Mouse (Mus musculus): Measurements from ENCODE around the gene Sertad3. TPM values are rescaled to one million over a fixed set of nuclear protein-coding genes. Genes with fewer than 3 reads are reported as not detected.

The Sertad3 gene
- total RNA-seq, 2 experiments from 2014 or later = 3.7 to 4.4 TPM

Other genes starting within 250 kb of the Sertad3 start
- 1 to 10 TPM; 7.3 to 8.0 TPM for gene Itpkc, start 245.1 kb upstream of the Sertad3 start, total RNA-seq (2021)
- 10 to 100 TPM; 27.1 to 30.9 TPM for gene Coq8b, start 240.7 kb upstream of the Sertad3 start, total RNA-seq (2021)
- gene Numbl, start 215.3 kb upstream of the Sertad3 start, total RNA-seq (2021) = 100 to 1,000 TPM; 144 to 148 TPM
- 10 to 100 TPM; 55.0 to 55.3 TPM for gene Ltbp4, start 136.1 kb upstream of the Sertad3 start, total RNA-seq (2021)
- 10 to 100 TPM; 24.7 to 26.2 TPM for gene Shkbp1, start 117.7 kb upstream of the Sertad3 start, total RNA-seq (2021)
- not detected for gene Gm20479, start 116.3 kb upstream of the Sertad3 start, total RNA-seq (2021)
- 100 to 1,000 TPM; 108 to 123 TPM for gene Sptbn4, start 26.1 kb upstream of the Sertad3 start, total RNA-seq (2021)
- gene Blvrb, start 25.8 kb upstream of the Sertad3 start, total RNA-seq (2021) = 10 to 100 TPM; 15.6 to 15.8 TPM
- 1 to 10 TPM; 6.1 to 6.9 TPM for gene Sertad1, start 13.1 kb downstream of the Sertad3 start, total RNA-seq (2021)
- gene Prx, start 25.6 kb downstream of the Sertad3 start, total RNA-seq (2021) = under 1 TPM; 0.65 to 0.98 TPM
- under 1 TPM in 1 of 2 experiments, not detected in 1; 0.35 TPM for gene Hipk4, start 49.5 kb downstream of the Sertad3 start, total RNA-seq (2021)
- gene Pld3, start 79.5 kb downstream of the Sertad3 start, total RNA-seq (2021) = 100 to 1,000 TPM; 585 to 592 TPM
- 10 to 100 TPM; 20.8 to 21.4 TPM for gene 2310022A10Rik, start 79.5 kb downstream of the Sertad3 start, total RNA-seq (2021)
- gene Akt2, start 117.8 kb downstream of the Sertad3 start, total RNA-seq (2021) = 100 to 1,000 TPM in 1 of 2 experiments, 10 to 100 TPM in 1; 93.7 to 103 TPM
- 10 to 100 TPM; 81.8 to 84.7 TPM for gene Ttc9b, start 180.1 kb downstream of the Sertad3 start, total RNA-seq (2021)
- 100 to 1,000 TPM; 197 TPM for gene Map3k10, start 200.8 kb downstream of the Sertad3 start, total RNA-seq (2021)
- 10 to 100 TPM in 1 of 2 experiments, 1 to 10 TPM in 1; 7.3 to 10.3 TPM for gene Zfp607b, start 215.6 kb downstream of the Sertad3 start, total RNA-seq (2021)